Mouse (Mus musculus): ENCODE data around the gene Gdpd5. TPM values are rescaled to one million over a fixed set of nuclear protein-coding genes. Genes with fewer than 3 reads are reported as not detected.

The Gdpd5 gene
- polyA plus RNA-seq, 1 experiment from 2014 or later = 40.0 TPM

DNA sequence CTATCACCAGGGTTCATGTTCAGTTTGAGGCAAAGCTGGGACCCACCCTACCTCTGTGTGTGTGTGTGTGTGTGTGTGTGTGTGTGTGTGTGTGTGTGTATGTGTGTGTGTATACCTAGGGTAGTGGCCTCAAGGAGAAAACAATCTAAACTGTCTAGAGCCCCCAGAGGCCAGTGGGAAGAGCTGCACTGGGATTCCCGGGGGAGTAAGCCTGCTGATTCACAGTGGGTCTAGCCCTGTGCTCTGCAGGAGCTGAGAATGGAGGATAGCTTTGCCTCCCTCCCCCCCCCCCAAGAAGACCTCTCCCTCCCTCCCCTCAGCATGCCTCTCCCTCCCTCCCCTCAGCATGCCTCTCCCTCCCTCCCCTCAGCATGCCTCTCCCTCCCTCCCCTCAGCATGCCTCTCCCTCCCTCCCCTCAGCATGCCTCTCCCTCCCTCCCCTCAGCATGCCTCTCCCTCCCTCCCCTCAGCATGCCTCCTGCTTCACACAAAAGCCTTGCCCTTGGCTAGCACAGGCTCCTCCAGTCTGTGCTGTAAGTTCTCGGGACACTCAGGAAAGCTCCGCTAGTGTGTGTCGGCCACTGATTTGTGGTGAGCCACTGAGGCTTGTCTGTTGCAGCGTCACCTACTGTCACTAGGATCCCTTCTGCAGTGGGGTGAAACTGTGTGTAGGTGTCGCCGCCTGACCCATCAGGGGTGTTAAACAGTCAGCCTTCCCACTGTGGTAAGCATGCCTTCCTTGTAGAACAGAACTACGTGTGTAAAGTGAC is 24.4 kb downstream of the Gdpd5 start:
- no peaks in the 10 kb centered on the region for H3K4me1 ChIP-seq (ENCODE audit: control insufficient read depth, insufficient read depth, low read length)
- ATAC-seq (ENCODE audit: low FRiP score, low TSS enrichment) (0 out of 2 replicates have a peak, but pooled peaks have one; percentile 14), DNase-seq (no peak)
- no peaks in the 10 kb centered on the region for H3K27me3 ChIP-seq (ENCODE audit: control insufficient read depth, insufficient read depth, low read length)
- no peak overlapping the region for H3K27ac ChIP-seq (replicated peaks; ENCODE audit: low read depth, low read length)
- no peak overlapping the region for H3K4me2 ChIP-seq (ENCODE audit: low read length)
- H3K9me3 ChIP-seq (ENCODE audit: control insufficient read depth, low read length) = no peaks in the 10 kb centered on the region
- H3K36me3 ChIP-seq (ENCODE audit: control insufficient read depth, insufficient read depth, low read length) = 0 out of 2 replicates have a peak, but pooled peaks cover 3% of the 10 kb centered on the region
- H3K4me3 ChIP-seq (replicated peaks; ENCODE audit: low read depth, low read length) = no peak overlapping the region
- 19% methylated on average over 8 of the region's 8 CpGs for WGBS
- H3K9ac ChIP-seq (replicated peaks; ENCODE audit: low read length) = no peak overlapping the region

DNA sequence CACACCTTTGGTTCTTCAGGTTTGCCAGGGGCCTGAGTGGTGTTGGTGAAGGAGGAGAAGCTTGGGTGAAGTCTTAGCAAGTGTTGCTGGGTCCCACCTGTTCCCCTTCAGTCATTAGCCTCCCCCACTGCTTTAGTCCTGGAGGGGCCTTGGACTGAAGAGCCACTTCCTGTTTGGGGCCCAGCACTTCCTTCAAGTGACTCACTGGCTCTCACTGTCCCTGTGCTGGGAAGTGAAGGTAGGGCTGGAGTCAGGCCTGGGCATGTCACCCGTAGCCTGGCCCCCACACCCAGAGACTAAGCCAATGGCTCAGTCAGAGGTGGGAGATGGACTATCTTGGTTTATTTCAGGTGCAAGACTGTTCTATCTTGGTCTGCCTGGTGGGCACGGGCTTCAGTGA is 26.4 kb downstream of the Gdpd5 start:
- no peak overlapping the region for H3K4me2 ChIP-seq (ENCODE audit: low read length)

DNA sequence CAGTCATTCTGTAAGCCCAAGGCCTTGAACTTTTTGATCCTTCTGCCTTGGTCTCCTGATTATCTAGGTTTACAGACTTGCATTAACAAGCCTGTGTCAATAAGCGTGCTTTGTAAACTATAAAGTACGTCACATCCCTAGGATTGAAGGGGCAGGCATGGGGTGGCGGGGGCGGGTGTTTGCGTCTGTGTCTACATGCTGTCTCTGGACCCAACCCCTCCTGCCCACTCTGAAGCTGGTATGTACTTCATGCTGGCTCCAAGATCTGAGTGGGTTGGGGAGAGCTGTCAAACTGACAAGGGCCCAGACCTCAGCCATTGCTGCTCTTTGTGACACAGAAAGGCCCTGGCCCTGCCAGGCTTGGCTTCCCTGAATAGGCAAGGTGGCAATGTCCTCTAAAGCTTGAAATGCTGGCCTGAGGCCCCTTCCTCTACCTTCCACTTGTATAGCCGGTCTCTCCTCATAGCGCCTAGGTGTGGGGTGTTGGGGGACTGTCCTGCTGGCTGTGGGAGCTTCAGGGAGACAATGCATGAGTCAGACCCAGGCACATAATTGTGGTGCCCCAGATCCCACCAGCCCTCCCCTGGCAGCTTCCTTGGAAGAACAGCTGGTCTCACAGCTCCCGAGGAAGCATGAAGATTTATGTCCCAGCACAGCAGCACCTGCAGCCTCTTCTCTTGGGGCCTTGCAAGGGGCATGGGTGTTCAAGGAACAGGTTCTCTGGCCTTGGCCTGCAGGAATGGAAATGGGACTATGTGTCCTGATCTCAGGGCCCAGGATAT is 28.4 kb downstream of the Gdpd5 start:
- H3K27me3 ChIP-seq (ENCODE audit: control insufficient read depth, insufficient read depth, low read length) = no peaks in the 10 kb centered on the region
- WGBS = 85% methylated on average over 8 of the region's 8 CpGs
- H3K4me3 ChIP-seq (replicated peaks; ENCODE audit: low read depth, low read length) = no peak overlapping the region
- H3K4me1 ChIP-seq (ENCODE audit: control insufficient read depth, insufficient read depth, low read length) = no peaks in the 10 kb centered on the region
- no peaks in the 10 kb centered on the region for H3K9me3 ChIP-seq (ENCODE audit: control insufficient read depth, low read length)
- DNase-seq = no peak
- no peak overlapping the region for H3K27ac ChIP-seq (replicated peaks; ENCODE audit: low read depth, low read length)
- peaks cover 20% of the 10 kb centered on the region for H3K36me3 ChIP-seq (ENCODE audit: control insufficient read depth, insufficient read depth, low read length)
- H3K4me2 ChIP-seq (ENCODE audit: low read length) = no peak overlapping the region
- H3K9ac ChIP-seq (replicated peaks; ENCODE audit: low read length) = no peak overlapping the region
- no peak for ATAC-seq (ENCODE audit: low FRiP score, low TSS enrichment)

More for the DNA sequence above, 26.4 kb downstream of the Gdpd5 start:
- Histone ChIP-seq H3K27me3 (ENCODE audit: control insufficient read depth, insufficient read depth, low read length) (no peaks in the 10 kb centered on the region), H3K36me3 (ENCODE audit: control insufficient read depth, insufficient read depth, low read length) (peaks cover 11% of the 10 kb centered on the region; the same call in 1 of the 2 replicates), H3K9me3 (ENCODE audit: control insufficient read depth, low read length) (no peaks in the 10 kb centered on the region), H3K4me3 (replicated peaks; ENCODE audit: low read depth, low read length) (no peak overlapping the region), H3K9ac (replicated peaks; ENCODE audit: low read length) (no peak overlapping the region), H3K4me1 (ENCODE audit: control insufficient read depth, insufficient read depth, low read length) (no peaks in the 10 kb centered on the region), H3K27ac (replicated peaks; ENCODE audit: low read depth, low read length) (no peak overlapping the region)
- WGBS = 87% methylated on average over 2 of the region's 2 CpGs
- ATAC-seq (ENCODE audit: low FRiP score, low TSS enrichment) = no peak
- DNase-seq = no peak

GRCm38 (mm10) chr7:99410315-99410714 is 29.1 kb downstream of the Gdpd5 start:
- 85% methylated on average over 9 of the region's 9 CpGs for WGBS
- H3K9me3 ChIP-seq (ENCODE audit: control insufficient read depth, low read length) = no peaks in the 10 kb centered on the region
- no peak overlapping the region for H3K4me3 ChIP-seq (replicated peaks; ENCODE audit: low read depth, low read length)
- H3K4me2 ChIP-seq (ENCODE audit: low read length) = no peak overlapping the region
- H3K9ac ChIP-seq (replicated peaks; ENCODE audit: low read length) = no peak overlapping the region
- no peaks in the 10 kb centered on the region for H3K27me3 ChIP-seq (ENCODE audit: control insufficient read depth, insufficient read depth, low read length)
- ATAC-seq (ENCODE audit: low FRiP score, low TSS enrichment) (no peak), DNase-seq (no peak)
- no peak overlapping the region for H3K27ac ChIP-seq (replicated peaks; ENCODE audit: low read depth, low read length)
- H3K36me3 ChIP-seq (ENCODE audit: control insufficient read depth, insufficient read depth, low read length) = peaks cover 26% of the 10 kb centered on the region
- no peaks in the 10 kb centered on the region for H3K4me1 ChIP-seq (ENCODE audit: control insufficient read depth, insufficient read depth, low read length)

- Histone ChIP-seq H3K27ac (replicated peaks; ENCODE audit: low read depth, low read length) (no peak overlapping the region), H3K4me3 (replicated peaks; ENCODE audit: low read depth, low read length) (no peak overlapping the region), H3K9ac (replicated peaks; ENCODE audit: low read length) (no peak overlapping the region), H3K4me2 (ENCODE audit: low read length) (no peak overlapping the region), H3K36me3 (ENCODE audit: control insufficient read depth, insufficient read depth, low read length) (peaks cover 26% of the 10 kb centered on the region), H3K27me3 (ENCODE audit: control insufficient read depth, insufficient read depth, low read length) (no peaks in the 10 kb centered on the region), H3K9me3 (ENCODE audit: control insufficient read depth, low read length) (no peaks in the 10 kb centered on the region), H3K4me1 (ENCODE audit: control insufficient read depth, insufficient read depth, low read length) (no peaks in the 10 kb centered on the region)
- DNase-seq (no peak), ATAC-seq (ENCODE audit: low FRiP score, low TSS enrichment) (no peak)
- 55% methylated on average over 6 of the region's 6 CpGs for WGBS
Measured at GRCm38 (mm10) chr7:99411047-99411779, 30.0 kb downstream of the Gdpd5 start.

DNA sequence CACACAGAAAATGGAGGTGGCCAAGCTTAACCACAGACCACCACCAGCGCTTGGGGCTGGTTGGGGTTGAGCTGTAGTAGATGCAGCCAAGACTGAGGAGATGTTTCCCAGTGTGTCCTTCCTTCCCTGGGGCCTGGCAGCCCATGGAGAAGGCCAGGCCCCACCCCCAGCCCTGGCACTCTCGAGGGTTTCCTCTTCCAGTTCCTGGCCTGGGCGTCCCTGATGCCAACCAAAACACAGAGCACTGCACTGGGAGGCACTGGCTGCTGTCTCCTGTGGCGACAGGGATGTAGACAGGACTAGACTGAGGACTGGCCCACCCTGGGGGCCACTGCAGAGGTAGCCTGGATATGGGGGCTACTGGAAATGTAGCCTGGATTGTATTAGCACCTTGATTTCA is 33.8 kb downstream of the Gdpd5 start:
- Histone ChIP-seq H3K36me3 (ENCODE audit: control insufficient read depth, insufficient read depth, low read length) (peaks cover 26% of the 10 kb centered on the region), H3K9ac (replicated peaks; ENCODE audit: low read length) (no peak overlapping the region), H3K4me1 (ENCODE audit: control insufficient read depth, insufficient read depth, low read length) (no peaks in the 10 kb centered on the region), H3K4me3 (replicated peaks; ENCODE audit: low read depth, low read length) (no peak overlapping the region), H3K9me3 (ENCODE audit: control insufficient read depth, low read length) (no peaks in the 10 kb centered on the region), H3K4me2 (ENCODE audit: low read length) (no peak overlapping the region), H3K27ac (replicated peaks; ENCODE audit: low read depth, low read length) (no peak overlapping the region), H3K27me3 (ENCODE audit: control insufficient read depth, insufficient read depth, low read length) (no peaks in the 10 kb centered on the region)
- ATAC-seq (ENCODE audit: low FRiP score, low TSS enrichment) (no peak), DNase-seq (no peak)
- 87% methylated on average over 4 of the region's 4 CpGs for WGBS

DNA sequence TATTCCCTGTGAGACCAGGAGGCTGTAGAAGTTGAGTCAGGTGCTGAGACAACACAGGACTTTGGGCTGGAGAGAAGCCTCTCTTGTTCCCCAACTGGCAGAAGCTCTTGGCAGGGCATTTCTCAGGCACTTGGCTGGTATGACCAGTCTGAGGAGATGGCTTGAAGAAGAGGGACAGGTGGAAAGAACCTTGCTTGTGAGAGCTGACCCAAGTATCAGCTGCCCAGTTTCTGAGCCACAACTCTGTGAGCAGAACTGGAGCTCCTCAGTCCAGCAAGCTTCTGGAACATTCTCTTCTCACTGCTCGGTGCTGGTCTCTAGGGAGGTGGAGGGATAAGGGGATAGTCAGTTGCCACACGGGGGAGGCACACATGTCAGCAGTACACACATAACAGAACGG is 38.1 kb downstream of the Gdpd5 start:
- no peaks in the 10 kb centered on the region for H3K4me1 ChIP-seq (ENCODE audit: control insufficient read depth, insufficient read depth, low read length)
- H3K4me2 ChIP-seq (ENCODE audit: low read length) = no peak overlapping the region
- 0 out of 2 replicates have a peak, but pooled peaks cover 8% of the 10 kb centered on the region for H3K36me3 ChIP-seq (ENCODE audit: control insufficient read depth, insufficient read depth, low read length)
- no peak overlapping the region for H3K27ac ChIP-seq (replicated peaks; ENCODE audit: low read depth, low read length)
- H3K9me3 ChIP-seq (ENCODE audit: control insufficient read depth, low read length) = no peaks in the 10 kb centered on the region
- 83% methylated on average over 3 of the region's 3 CpGs for WGBS
- ATAC-seq (ENCODE audit: low FRiP score, low TSS enrichment) (no peak), DNase-seq (no peak)
- H3K4me3 ChIP-seq (replicated peaks; ENCODE audit: low read depth, low read length) = no peak overlapping the region
- H3K27me3 ChIP-seq (ENCODE audit: control insufficient read depth, insufficient read depth, low read length) = no peaks in the 10 kb centered on the region
- no peak overlapping the region for H3K9ac ChIP-seq (replicated peaks; ENCODE audit: low read length)

GRCm38 (mm10) chr7:99421006-99421405 is 39.8 kb downstream of the Gdpd5 start:
- Histone ChIP-seq H3K27me3 (ENCODE audit: control insufficient read depth, insufficient read depth, low read length) (no peaks in the 10 kb centered on the region), H3K4me2 (ENCODE audit: low read length) (no peak overlapping the region), H3K9me3 (ENCODE audit: control insufficient read depth, low read length) (no peaks in the 10 kb centered on the region), H3K36me3 (ENCODE audit: control insufficient read depth, insufficient read depth, low read length) (no peaks in the 10 kb centered on the region), H3K4me3 (replicated peaks; ENCODE audit: low read depth, low read length) (no peak overlapping the region), H3K4me1 (ENCODE audit: control insufficient read depth, insufficient read depth, low read length) (peaks cover 7% of the 10 kb centered on the region; the same call in 1 of the 2 replicates), H3K27ac (replicated peaks; ENCODE audit: low read depth, low read length) (no peak overlapping the region), H3K9ac (replicated peaks; ENCODE audit: low read length) (no peak overlapping the region)
- DNase-seq (no peak), ATAC-seq (ENCODE audit: low FRiP score, low TSS enrichment) (no peak)
- 92% methylated on average over 6 of the region's 6 CpGs for WGBS
